Mouse (Mus musculus) midbrain, embryonic 10.5 days (tissue): ENCODE results near the gene Plin4. TPM values are rescaled to one million over a fixed set of nuclear protein-coding genes. Genes with fewer than 3 reads are reported as not detected.

Experiments
- DNase-seq: peaks from one replicate; pipeline ENCODE4 v3.0.0-alpha.2; 2017; ENCODE audit warnings: low spot score
- H3K27ac ChIP-seq: fragments of 300-500 bp; sonication (generic); replicated peaks from 2 replicates; pipeline ENCODE4 v1.5.1; 2016; ENCODE audit warnings: mild to moderate bottlenecking
- H3K27me3 ChIP-seq: fragments of 300-500 bp; sonication (generic); 2 replicates; pipeline ENCODE4 v1.6.1; 2016; ENCODE audit warnings: low read depth, mild to moderate bottlenecking; ENCODE audit not compliant: poor library complexity, severe bottlenecking
- H3K36me3 ChIP-seq: fragments of 300-500 bp; sonication (generic); 2 replicates; pipeline ENCODE4 v1.6.1; 2016; ENCODE audit warnings: mild to moderate bottlenecking, moderate library complexity
- H3K4me1 ChIP-seq: fragments of 300-500 bp; sonication (generic); 2 replicates; pipeline ENCODE4 v1.6.1; 2016
- H3K4me3 ChIP-seq: fragments of 300-500 bp; sonication (generic); 2 replicates; pipeline ENCODE4 v1.5.1; 2016; ENCODE audit warnings: mild to moderate bottlenecking, moderate library complexity
- H3K9me3 ChIP-seq: fragments of 300-500 bp; sonication (generic); replicated peaks from 2 replicates; pipeline ENCODE4 v1.6.1; 2016; ENCODE audit warnings: mild to moderate bottlenecking
- WGBS: fragments of 180-500 bp; shearing (Covaris S2); methylation state at CpG from one replicate; pipeline ENCODE4 v1.1.7; 2016; 5-methylcytosine and 5-hydroxymethylcytosine counted together
- polyA plus RNA-seq: library from polyadenylated mRNA; unstranded; fragments of >200 nt; fragmentation: Nextera tagmentation; extraction: Ambion mirVana; gene quantifications from 2 replicates; pipeline ENCODE4 v1.2.1, GENCODE M21; 2016

The Plin4 gene
- polyA plus RNA-seq, 1 experiment from 2014 or later = 0.04 TPM

- no peak for DNase-seq
- Histone ChIP-seq H3K9me3 (no peaks in the 10 kb centered on the region), H3K4me1 (no peaks in the 10 kb centered on the region), H3K4me3 (no peak overlapping the region), H3K27ac (no peak overlapping the region), H3K36me3 (peaks cover 100% of the 10 kb centered on the region), H3K27me3 (no peaks in the 10 kb centered on the region)
- WGBS = 92% methylated on average over 7 of the region's 7 CpGs
These were observed 47.5 kb downstream of the Plin4 start for GRCm38 (mm10) chr17:56062081-56062480.

GRCm38 (mm10) chr17:56057381-56058120 lies 52.1 kb downstream of the Plin4 start:
- Histone ChIP-seq H3K36me3 (peaks cover 98% of the 10 kb centered on the region), H3K4me3 (no peak overlapping the region), H3K27ac (no peak overlapping the region), H3K4me1 (no peaks in the 10 kb centered on the region), H3K9me3 (no peaks in the 10 kb centered on the region), H3K27me3 (no peaks in the 10 kb centered on the region)
- no peak for DNase-seq
- 78% methylated on average over 11 of the region's 11 CpGs for WGBS

GRCm38 (mm10) chr17:56055945-56056678 lies 53.5 kb downstream of the Plin4 start:
- H3K27ac ChIP-seq = no peak overlapping the region
- H3K4me3 ChIP-seq = no peak overlapping the region
- H3K27me3 ChIP-seq = no peaks in the 10 kb centered on the region
- H3K9me3 ChIP-seq = no peaks in the 10 kb centered on the region
- peaks cover 98% of the 10 kb centered on the region for H3K36me3 ChIP-seq
- H3K4me1 ChIP-seq = no peaks in the 10 kb centered on the region
- WGBS = 75% methylated on average over 4 of the region's 4 CpGs
- peak; percentile 10 for DNase-seq

- peaks cover 98% of the 10 kb centered on the region for H3K36me3 ChIP-seq
- H3K4me3 ChIP-seq = no peak overlapping the region
- H3K27ac ChIP-seq = no peak overlapping the region
- no peaks in the 10 kb centered on the region for H3K27me3 ChIP-seq
- H3K9me3 ChIP-seq = no peaks in the 10 kb centered on the region
- H3K4me1 ChIP-seq = no peaks in the 10 kb centered on the region
- DNase-seq = no peak
These were observed 54.7 kb downstream of the Plin4 start for GRCm38 (mm10) chr17:56054938-56055337.

- Histone ChIP-seq H3K36me3 (peaks cover 98% of the 10 kb centered on the region), H3K27ac (no peak overlapping the region), H3K9me3 (no peaks in the 10 kb centered on the region), H3K27me3 (no peaks in the 10 kb centered on the region), H3K4me1 (no peaks in the 10 kb centered on the region), H3K4me3 (no peak overlapping the region)
- no peak for DNase-seq
- 95% methylated on average over 5 of the region's 5 CpGs for WGBS
These were observed 58.2 kb downstream of the Plin4 start for GRCm38 (mm10) chr17:56051369-56051768.

Other genes starting within 250 kb of the Plin4 start
- gene Zfp119a, start 230.9 kb downstream of the Plin4 start, polyA plus RNA-seq = 8.5 and 10.3 TPM in 2 replicates
- 12.9 and 14.8 TPM in 2 replicates for gene Zfp959, start 217.7 kb downstream of the Plin4 start, polyA plus RNA-seq
- gene Zfp119b, start 160.3 kb downstream of the Plin4 start, polyA plus RNA-seq = 5.4 and 5.8 TPM in 2 replicates
- gene Ebi3, start 157.2 kb downstream of the Plin4 start, polyA plus RNA-seq = 2.1 and 2.3 TPM in 2 replicates
- 31.0 and 34.0 TPM in 2 replicates for gene Yju2, start 150.7 kb downstream of the Plin4 start, polyA plus RNA-seq
- gene Shd, start 139.3 kb downstream of the Plin4 start, polyA plus RNA-seq = 68.4 and 103 TPM in 2 replicates
- gene Fsd1, start 123.3 kb downstream of the Plin4 start, polyA plus RNA-seq = 78.4 and 95.0 TPM in 2 replicates
- 5.2 and 5.5 TPM in 2 replicates for gene Stap2, start 104.2 kb downstream of the Plin4 start, polyA plus RNA-seq
- gene Mpnd, start 104.1 kb downstream of the Plin4 start, polyA plus RNA-seq = 131 and 160 TPM in 2 replicates
- 161 and 162 TPM in 2 replicates for gene Sh3gl1, start 73.2 kb downstream of the Plin4 start, polyA plus RNA-seq
- gene Chaf1a, start 69.4 kb downstream of the Plin4 start, polyA plus RNA-seq = 45.4 and 49.3 TPM in 2 replicates
- 35.7 and 41.2 TPM in 2 replicates for gene Ubxn6, start 34.8 kb downstream of the Plin4 start, polyA plus RNA-seq
- 188 and 191 TPM in 2 replicates for gene Hdgfl2, start 30.2 kb downstream of the Plin4 start, polyA plus RNA-seq
- gene Plin5, start 7.8 kb upstream of the Plin4 start, polyA plus RNA-seq = 0.11 and 0.21 TPM in 2 replicates
- not detected in 2 replicates for gene Lrg1, start 12.2 kb upstream of the Plin4 start, polyA plus RNA-seq
- 1.2 and 1.8 TPM in 2 replicates for gene Sema6b, start 30.5 kb upstream of the Plin4 start, polyA plus RNA-seq
- gene Tnfaip8l1, start 52.7 kb upstream of the Plin4 start, polyA plus RNA-seq = 7.2 and 8.4 TPM in 2 replicates
- gene Mydgf, start 74.1 kb upstream of the Plin4 start, polyA plus RNA-seq = 77.0 and 78.4 TPM in 2 replicates
- gene Dpp9, start 109.1 kb upstream of the Plin4 start, polyA plus RNA-seq = 45.6 and 46.9 TPM in 2 replicates
- gene Fem1a, start 147.0 kb upstream of the Plin4 start, polyA plus RNA-seq = 11.7 and 15.1 TPM in 2 replicates
- gene Ticam1, start 167.0 kb upstream of the Plin4 start, polyA plus RNA-seq = 2.4 and 3.1 TPM in 2 replicates
- 59.5 and 70.0 TPM in 2 replicates for gene Plin3, start 183.1 kb upstream of the Plin4 start, polyA plus RNA-seq
- gene Arrdc5, start 190.5 kb upstream of the Plin4 start, polyA plus RNA-seq = not detected in 2 replicates
- gene Uhrf1, start 193.5 kb upstream of the Plin4 start, polyA plus RNA-seq = 291 and 321 TPM in 2 replicates
- 45.2 and 56.1 TPM in 2 replicates for gene Kdm4b, start 216.3 kb upstream of the Plin4 start, polyA plus RNA-seq